Mouse (Mus musculus) heart, embryonic 12.5 days (tissue): ENCODE measurements around the gene Spem1. TPM values are rescaled to one million over a fixed set of nuclear protein-coding genes. Genes with fewer than 3 reads are reported as not detected.

Source experiments
- ATAC-seq: fragments of 200-750 bp; cut with Nextera tagmentation; 2 replicates; pipeline ENCODE4 v1.8.0; 2017; ENCODE audit warnings: moderate TSS enrichment, moderate library complexity; ENCODE audit not compliant: insufficient number of reproducible peaks, low FRiP score
- H3K27ac ChIP-seq: fragments of 300-500 bp; sonication (generic); 2 replicates; pipeline ENCODE4 v1.5.1; 2016; ENCODE audit warnings: mild to moderate bottlenecking, moderate library complexity; ENCODE audit not compliant: poor library complexity, severe bottlenecking
- H3K27me3 ChIP-seq: fragments of 300-500 bp; sonication (generic); replicated peaks from 2 replicates; pipeline ENCODE4 v1.6.1; 2016; ENCODE audit warnings: mild to moderate bottlenecking, moderate library complexity
- H3K36me3 ChIP-seq: fragments of 300-500 bp; sonication (generic); 2 replicates; pipeline ENCODE4 v1.6.1; 2016; ENCODE audit warnings: mild to moderate bottlenecking, moderate library complexity
- H3K4me1 ChIP-seq: fragments of 300-500 bp; sonication (generic); replicated peaks from 2 replicates; pipeline ENCODE4 v1.6.1; 2016; ENCODE audit warnings: mild to moderate bottlenecking
- H3K4me2 ChIP-seq: fragments of 300-500 bp; sonication (generic); 2 replicates; pipeline ENCODE4 v1.6.1; 2016; ENCODE audit warnings: mild to moderate bottlenecking, moderate library complexity
- H3K4me3 ChIP-seq: fragments of 300-500 bp; sonication (generic); 2 replicates; pipeline ENCODE4 v1.5.1; 2016; ENCODE audit warnings: mild to moderate bottlenecking
- H3K9ac ChIP-seq: fragments of 300-500 bp; sonication (generic); 2 replicates; pipeline ENCODE4 v1.6.1; 2016; ENCODE audit warnings: mild to moderate bottlenecking, moderate library complexity
- H3K9me3 ChIP-seq: fragments of 300-500 bp; sonication (generic); replicated peaks from 2 replicates; pipeline ENCODE4 v1.6.1; 2016; ENCODE audit warnings: mild to moderate bottlenecking, moderate library complexity
- WGBS: fragments of 180-500 bp; shearing (Covaris S2); methylation state at CpG from one replicate; pipeline ENCODE4 v1.1.7; 2016; 5-methylcytosine and 5-hydroxymethylcytosine counted together
- polyA plus RNA-seq: library from polyadenylated mRNA; unstranded; fragments of >200 nt; fragmentation: Nextera tagmentation; extraction: Ambion mirVana; gene quantifications from 2 replicates; pipeline ENCODE4 v1.2.1, GENCODE M21; 2016

The Spem1 gene
- polyA plus RNA-seq, 1 experiment from 2014 or later, result not detected

GRCm38 (mm10) chr11:69807641-69808040 lies 14.3 kb downstream of the Spem1 start:
- peaks cover 20% of the 10 kb centered on the region for H3K4me1 ChIP-seq
- H3K9me3 ChIP-seq, result 0 out of 2 replicates have a peak, but pooled peaks cover 3% of the 10 kb centered on the region
- no peak overlapping the region for H3K9ac ChIP-seq
- no peak overlapping the region for H3K4me3 ChIP-seq
- no peak overlapping the region for H3K27ac ChIP-seq
- H3K27me3 ChIP-seq, result peaks cover 16% of the 10 kb centered on the region
- ATAC-seq, result no peak
- 68% methylated on average over 2 of the region's 2 CpGs for WGBS
- no peak overlapping the region for H3K4me2 ChIP-seq
- no peaks in the 10 kb centered on the region for H3K36me3 ChIP-seq

DNA sequence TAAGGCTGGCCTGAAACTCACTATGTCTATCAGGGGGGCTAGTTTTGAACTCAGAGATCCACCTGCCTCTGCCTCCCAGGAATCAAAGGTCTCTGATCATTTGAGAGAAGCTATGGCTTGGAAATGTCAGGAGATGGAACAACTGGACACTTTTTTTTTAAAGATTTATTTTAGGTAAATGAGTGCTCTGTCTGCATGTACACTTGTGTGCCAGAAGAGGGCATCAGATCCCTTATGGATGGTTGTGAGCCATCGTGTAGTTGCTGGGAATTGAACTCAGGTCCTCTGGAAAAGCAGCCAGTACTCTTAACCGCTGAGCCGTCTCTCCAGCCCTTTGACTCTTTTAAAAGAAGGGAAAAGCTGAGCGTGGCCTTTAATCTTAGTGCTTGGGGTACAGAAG lies 15.6 kb downstream of the Spem1 start:
- Histone ChIP-seq H3K4me2 (no peak overlapping the region), H3K4me1 (peaks cover 31% of the 10 kb centered on the region), H3K9me3 (0 out of 2 replicates have a peak, but pooled peaks cover 3% of the 10 kb centered on the region), H3K27me3 (peaks cover 27% of the 10 kb centered on the region), H3K36me3 (no peaks in the 10 kb centered on the region), H3K4me3 (no peak overlapping the region), H3K9ac (no peak overlapping the region), H3K27ac (no peak overlapping the region)
- 77% methylated on average over 4 of the region's 4 CpGs for WGBS
- ATAC-seq, result no peak

DNA sequence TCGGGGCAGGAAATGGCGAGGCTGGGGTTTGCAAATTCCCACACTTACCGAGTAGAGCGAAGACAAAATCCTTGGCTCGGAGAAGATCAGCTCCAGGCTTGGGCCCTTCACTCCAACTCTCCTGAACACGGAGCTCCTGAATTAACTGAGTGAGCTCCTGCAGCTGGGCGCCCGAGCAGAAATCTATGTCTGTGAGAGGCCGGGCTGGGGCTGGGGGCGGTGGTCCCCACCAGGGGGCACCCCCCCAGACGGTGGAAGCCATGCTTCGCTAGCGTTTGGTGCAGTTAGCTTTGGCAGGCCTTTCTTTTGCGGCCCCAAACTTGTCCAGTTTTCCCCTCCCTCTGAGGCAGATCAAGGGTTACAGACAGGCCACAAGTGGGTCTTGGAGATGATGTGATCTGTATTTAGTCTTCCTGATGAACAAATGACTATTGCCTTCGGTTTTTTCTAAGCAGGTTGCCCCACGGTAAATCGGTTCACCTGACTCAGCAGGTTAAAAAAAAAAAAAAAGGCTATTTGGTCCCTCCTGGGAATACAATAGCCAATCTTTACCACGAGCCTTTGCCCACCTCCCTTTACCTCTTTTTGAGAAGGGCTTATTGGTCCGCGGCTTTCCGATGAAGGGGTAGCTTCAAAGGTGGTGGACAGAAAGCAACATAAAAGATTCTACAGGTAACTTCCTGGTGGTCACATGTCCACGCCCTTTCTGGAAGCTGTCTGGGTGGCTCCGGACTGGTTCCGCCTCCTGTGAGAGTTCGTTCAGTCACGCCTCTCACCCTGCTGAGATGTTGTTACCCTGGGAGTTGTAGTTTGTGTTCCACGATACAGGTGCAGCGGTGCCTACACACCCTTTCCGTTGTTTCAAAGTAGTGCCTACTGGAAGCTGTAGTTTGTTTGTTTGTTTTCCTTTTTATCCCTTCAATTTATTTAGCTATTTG lies 16.7 kb downstream of the Spem1 start, which contains the start of gene Tmem102:
Gene Tmem102, minus strand, starts transcription at position 653 of the 938 bp plus-strand sequence.
- 7% methylated on average over 29 of the region's 29 CpGs for WGBS
- H3K4me2 ChIP-seq, result peak within 1 kb of the TSS; percentile 89
- ATAC-seq, result no peak
- peak within 1 kb of the TSS; percentile 62 for H3K4me3 ChIP-seq
- H3K9me3 ChIP-seq, result 0 out of 2 replicates have a peak, but pooled peaks cover 3% of the 10 kb centered on the region
- peaks cover 43% of the 10 kb centered on the region for H3K4me1 ChIP-seq
- no peaks in the 10 kb centered on the region for H3K36me3 ChIP-seq
- no peak within 1 kb of the TSS for H3K27ac ChIP-seq
- peaks cover 38% of the 10 kb centered on the region for H3K27me3 ChIP-seq
- H3K9ac ChIP-seq, result peak within 1 kb of the TSS; percentile 53

- Histone ChIP-seq H3K4me3 (peak overlapping the region; percentile 62), H3K9me3 (0 out of 2 replicates have a peak, but pooled peaks cover 3% of the 10 kb centered on the region), H3K9ac (peak overlapping the region; percentile 53), H3K36me3 (no peaks in the 10 kb centered on the region), H3K27ac (no peak overlapping the region), H3K4me1 (peaks cover 49% of the 10 kb centered on the region), H3K4me2 (peak overlapping the region; percentile 89), H3K27me3 (peaks cover 41% of the 10 kb centered on the region)
- ATAC-seq, result no peak
- 6% methylated on average over 12 of the region's 12 CpGs for whole genome bisulfite sequencing
Observed at GRCm38 (mm10) chr11:69804652-69804940, 17.4 kb downstream of the Spem1 start.

GRCm38 (mm10) chr11:69803786-69804651 lies 18.0 kb downstream of the Spem1 start:
- Histone ChIP-seq H3K36me3 (no peaks in the 10 kb centered on the region), H3K9ac (peak overlapping the region; percentile 81), H3K4me3 (peak overlapping the region; percentile 62), H3K4me2 (peak overlapping the region; percentile 89), H3K9me3 (0 out of 2 replicates have a peak, but pooled peaks cover 3% of the 10 kb centered on the region), H3K4me1 (peaks cover 54% of the 10 kb centered on the region), H3K27me3 (peaks cover 47% of the 10 kb centered on the region), H3K27ac (no peak overlapping the region)
- whole genome bisulfite sequencing, result under 1% methylated on average over 60 of the region's 60 CpGs
- peak; percentile 71 for ATAC-seq

DNA sequence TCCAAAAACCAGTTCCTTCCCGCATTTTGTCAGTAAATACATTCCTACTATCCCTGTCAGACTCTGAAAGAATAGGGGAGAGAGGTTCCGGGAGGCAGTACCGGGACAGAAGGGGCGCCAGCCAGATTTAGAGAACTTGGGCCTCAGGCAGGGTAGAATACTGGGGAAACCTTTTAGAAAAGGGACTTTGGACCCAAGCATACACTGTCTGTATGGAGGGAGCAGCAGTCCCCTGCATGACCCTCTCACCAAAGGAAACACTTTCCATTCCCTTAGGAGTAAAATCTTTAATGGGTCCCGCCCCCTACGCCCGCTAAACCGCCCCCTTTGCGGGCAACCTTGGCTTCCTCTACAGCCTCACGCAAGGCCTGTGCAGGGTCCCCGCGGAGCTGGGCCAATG lies 18.7 kb downstream of the Spem1 start:
- Histone ChIP-seq H3K36me3 (no peaks in the 10 kb centered on the region), H3K27me3 (peaks cover 51% of the 10 kb centered on the region), H3K9ac (peak overlapping the region; percentile 81), H3K9me3 (0 out of 2 replicates have a peak, but pooled peaks cover 3% of the 10 kb centered on the region), H3K27ac (no peak overlapping the region), H3K4me3 (peak overlapping the region; percentile 62), H3K4me1 (peaks cover 54% of the 10 kb centered on the region), H3K4me2 (peak overlapping the region; percentile 89)
- no peak for ATAC-seq
- 4% methylated on average over 12 of the region's 12 CpGs for WGBS

- WGBS, result 1% methylated on average over 29 of the region's 33 CpGs
- H3K4me3 ChIP-seq, result peak overlapping the region; percentile 62
- peaks cover 57% of the 10 kb centered on the region for H3K27me3 ChIP-seq
- peak overlapping the region; percentile 81 for H3K9ac ChIP-seq
- peak; percentile 34 for ATAC-seq
- peaks cover 54% of the 10 kb centered on the region for H3K4me1 ChIP-seq
- no peaks in the 10 kb centered on the region for H3K36me3 ChIP-seq
- peak overlapping the region; percentile 89 for H3K4me2 ChIP-seq
- 0 out of 2 replicates have a peak, but pooled peaks cover 3% of the 10 kb centered on the region for H3K9me3 ChIP-seq
- peak overlapping the region; percentile 17; the same call in 1 of the 2 replicates for H3K27ac ChIP-seq
Observed at GRCm38 (mm10) chr11:69802648-69803105, 19.3 kb downstream of the Spem1 start.

- Histone ChIP-seq H3K4me3 (peak within 1 kb of the TSS; percentile 62), H3K4me2 (peak within 1 kb of the TSS; percentile 89), H3K9me3 (0 out of 2 replicates have a peak, but pooled peaks cover under 1% of the 10 kb centered on the region), H3K4me1 (peaks cover 54% of the 10 kb centered on the region), H3K27ac (peak within 1 kb of the TSS; percentile 49; the same call in 1 of the 2 replicates), H3K36me3 (no peaks in the 10 kb centered on the region), H3K27me3 (peaks cover 64% of the 10 kb centered on the region), H3K9ac (peak within 1 kb of the TSS; percentile 81)
- WGBS, result 2% methylated on average over 25 of the region's 33 CpGs
- no peak for ATAC-seq
Observed at GRCm38 (mm10) chr11:69801379-69801977, 20.5 kb downstream of the Spem1 start, which contains the start of gene Fgf11. TSS of gene Fgf11 (minus strand) at chr11:69801857.

GRCm38 (mm10) chr11:69800392-69801197 lies 21.4 kb downstream of the Spem1 start:
- Histone ChIP-seq H3K27me3 (peaks cover 58% of the 10 kb centered on the region), H3K36me3 (no peaks in the 10 kb centered on the region), H3K27ac (peak overlapping the region; percentile 49; the same call in 1 of the 2 replicates), H3K4me2 (peak overlapping the region; percentile 89), H3K9ac (peak overlapping the region; percentile 81), H3K9me3 (no peaks in the 10 kb centered on the region), H3K4me3 (peak overlapping the region; percentile 62), H3K4me1 (peaks cover 58% of the 10 kb centered on the region)
- under 1% methylated on average over 34 of the region's 36 CpGs for WGBS
- peak; percentile 20 for ATAC-seq

GRCm38 (mm10) chr11:69800138-69800391 lies 21.9 kb downstream of the Spem1 start:
- peak overlapping the region; percentile 62 for H3K4me3 ChIP-seq
- peak overlapping the region; percentile 81 for H3K9ac ChIP-seq
- peaks cover 58% of the 10 kb centered on the region for H3K4me1 ChIP-seq
- no peaks in the 10 kb centered on the region for H3K9me3 ChIP-seq
- no peaks in the 10 kb centered on the region for H3K36me3 ChIP-seq
- H3K27ac ChIP-seq, result no peak overlapping the region
- ATAC-seq, result no peak
- peaks cover 53% of the 10 kb centered on the region for H3K27me3 ChIP-seq
- H3K4me2 ChIP-seq, result peak overlapping the region; percentile 89
- WGBS, result 0% methylated on average over 11 of the region's 11 CpGs
